Mouse (Mus musculus) heart, adult 9 months (tissue): ENCODE results near the gene Prox1.

Source experiments
- DNase-seq, 2 experiments: peaks; one replicate each; pipeline ENCODE4 v3.0.0; 2022; ENCODE audit warnings: low spot score in 2 of 2

Prox1 gene

GRCm38 (mm10) chr1:190173596-190173995 is 3.1 kb upstream of the Prox1 start:
- no peak for DNase-seq

- DNase-seq = no peak
These were observed 2.5 kb upstream of the Prox1 start for GRCm38 (mm10) chr1:190172979-190173461.

GRCm38 (mm10) chr1:190172311-190172978 is 1.9 kb upstream of the Prox1 start:
- DNase-seq = no peak

- no peak for DNase-seq
These were observed 1.2 kb upstream of the Prox1 start for GRCm38 (mm10) chr1:190171750-190172149.

GRCm38 (mm10) chr1:190171341-190171740 is 827 bp upstream of the Prox1 start:
- no peak for DNase-seq

GRCm38 (mm10) chr1:190170819-190171216 is 304 bp upstream of the Prox1 start:
- no peak for DNase-seq

- DNase-seq = no peak
These were observed 1.5 kb downstream of the Prox1 start for GRCm38 (mm10) chr1:190168761-190169671.

GRCm38 (mm10) chr1:190168115-190168514 is 2.4 kb downstream of the Prox1 start:
- no peak for DNase-seq

GRCm38 (mm10) chr1:190167609-190168008 is 2.9 kb downstream of the Prox1 start:
- no peak for DNase-seq

GRCm38 (mm10) chr1:190165511-190165910 is 5.0 kb downstream of the Prox1 start:
- no peak for DNase-seq

- no peak for DNase-seq
These were observed 7.0 kb downstream of the Prox1 start for GRCm38 (mm10) chr1:190163471-190163870.

GRCm38 (mm10) chr1:190161708-190162465 is 8.6 kb downstream of the Prox1 start:
- DNase-seq = no peak

GRCm38 (mm10) chr1:190161288-190161687 is 9.2 kb downstream of the Prox1 start:
- no peak for DNase-seq

- no peak for DNase-seq
These were observed 11.1 kb downstream of the Prox1 start for GRCm38 (mm10) chr1:190159457-190159856.

- DNase-seq = no peak
These were observed 14.8 kb downstream of the Prox1 start for GRCm38 (mm10) chr1:190155751-190156150.

GRCm38 (mm10) chr1:190155021-190155420 is 15.5 kb downstream of the Prox1 start:
- DNase-seq = no peak

GRCm38 (mm10) chr1:190154292-190154691 is 16.2 kb downstream of the Prox1 start:
- no peak for DNase-seq

GRCm38 (mm10) chr1:190152603-190153002 is 17.9 kb downstream of the Prox1 start:
- no peak for DNase-seq

GRCm38 (mm10) chr1:190149233-190149741 is 21.2 kb downstream of the Prox1 start:
- no peak for DNase-seq

GRCm38 (mm10) chr1:190148661-190149232 is 21.8 kb downstream of the Prox1 start:
- DNase-seq = no peak

GRCm38 (mm10) chr1:190147816-190148215 is 22.7 kb downstream of the Prox1 start:
- DNase-seq = no peak
